Mouse (Mus musculus) embryonic facial prominence, embryonic 12.5 days (tissue): ENCODE results near the gene Specc1. TPM values are rescaled to one million over a fixed set of nuclear protein-coding genes. Genes with fewer than 3 reads are reported as not detected.
A peak's percentile ranks its signal among the peaks of the same experiment; 100 is the strongest.

Experiments used
- ATAC-seq: fragments of 200-750 bp; cut with Nextera tagmentation; 2 replicates; pipeline ENCODE4 v1.8.0; 2017; ENCODE audit not compliant: insufficient number of reproducible peaks, insufficient read depth, low FRiP score, low TSS enrichment
- H3K27ac ChIP-seq: fragments of 300-500 bp; sonication (generic); 2 replicates; pipeline ENCODE4 v1.5.1; 2016; ENCODE audit warnings: mild to moderate bottlenecking
- H3K27me3 ChIP-seq: fragments of 300-500 bp; sonication (generic); 2 replicates; pipeline ENCODE4 v1.6.1; 2016; ENCODE audit warnings: mild to moderate bottlenecking, moderate library complexity
- H3K36me3 ChIP-seq: fragments of 300-500 bp; sonication (generic); 2 replicates; pipeline ENCODE4 v1.6.1; 2016; ENCODE audit warnings: mild to moderate bottlenecking
- H3K4me1 ChIP-seq: fragments of 300-500 bp; sonication (generic); 2 replicates; pipeline ENCODE4 v1.6.1; 2016
- H3K4me2 ChIP-seq: fragments of 300-500 bp; sonication (generic); replicated peaks from 2 replicates; pipeline ENCODE4 v1.6.1; 2016; ENCODE audit warnings: mild to moderate bottlenecking, moderate library complexity
- H3K4me3 ChIP-seq: fragments of 300-500 bp; sonication (generic); 2 replicates; pipeline ENCODE4 v1.5.1; 2016; ENCODE audit warnings: mild to moderate bottlenecking
- H3K9ac ChIP-seq: fragments of 300-500 bp; sonication (generic); 2 replicates; pipeline ENCODE4 v1.6.1; 2016; ENCODE audit warnings: mild to moderate bottlenecking, moderate library complexity
- H3K9me3 ChIP-seq: fragments of 300-500 bp; sonication (generic); 2 replicates; pipeline ENCODE4 v1.6.1; 2016; ENCODE audit warnings: mild to moderate bottlenecking, moderate library complexity
- WGBS: fragments of 180-500 bp; shearing (Covaris S2); methylation state at CpG from one replicate; pipeline ENCODE4 v1.1.7; 2016; 5-methylcytosine and 5-hydroxymethylcytosine counted together
- polyA plus RNA-seq: library from polyadenylated mRNA; unstranded; fragments of >200 nt; fragmentation: Nextera tagmentation; extraction: Ambion mirVana; gene quantifications from 2 replicates; pipeline ENCODE4 v1.2.1, GENCODE M21; 2016

The Specc1 gene
- polyA plus RNA-seq, 1 experiment from 2014 or later: 16.8 TPM

- ATAC-seq: no peak
- Histone ChIP-seq H3K4me2 (no peak overlapping the region), H3K27ac (no peak overlapping the region), H3K4me1 (peaks cover 19% of the 10 kb centered on the region), H3K4me3 (no peak overlapping the region), H3K9me3 (no peaks in the 10 kb centered on the region), H3K36me3 (no peaks in the 10 kb centered on the region), H3K27me3 (no peaks in the 10 kb centered on the region), H3K9ac (no peak overlapping the region)
- WGBS: 76% methylated on average over 4 of the region's 4 CpGs
These were observed 45.4 kb downstream of the Specc1 start for GRCm38 (mm10) chr11:62001977-62002376.

- WGBS: 47% methylated on average over 6 of the region's 6 CpGs
- Histone ChIP-seq H3K9ac (no peak overlapping the region), H3K4me3 (no peak overlapping the region), H3K36me3 (no peaks in the 10 kb centered on the region), H3K9me3 (no peaks in the 10 kb centered on the region), H3K27ac (peak overlapping the region; percentile 73), H3K4me2 (no peak overlapping the region), H3K4me1 (peaks cover 19% of the 10 kb centered on the region), H3K27me3 (no peaks in the 10 kb centered on the region)
- no peak for ATAC-seq
These were observed 48.3 kb downstream of the Specc1 start for GRCm38 (mm10) chr11:62004881-62005240.

- peaks cover 19% of the 10 kb centered on the region for H3K4me1 ChIP-seq
- H3K27me3 ChIP-seq: no peaks in the 10 kb centered on the region
- H3K4me2 ChIP-seq: peak overlapping the region; percentile 22; the same call in 1 of the 2 replicates
- H3K36me3 ChIP-seq: no peaks in the 10 kb centered on the region
- no peak overlapping the region for H3K9ac ChIP-seq
- no peak for ATAC-seq
- H3K9me3 ChIP-seq: no peaks in the 10 kb centered on the region
- H3K4me3 ChIP-seq: no peak overlapping the region
- H3K27ac ChIP-seq: peak overlapping the region; percentile 73
- WGBS: 42% methylated on average over 14 of the region's 14 CpGs
These were observed 48.8 kb downstream of the Specc1 start for GRCm38 (mm10) chr11:62005241-62005910.

GRCm38 (mm10) chr11:62005911-62006260, 49.3 kb downstream of the Specc1 start:
- WGBS: 70% methylated on average over 5 of the region's 5 CpGs
- Histone ChIP-seq H3K27ac (0 out of 2 replicates have a peak overlapping the region, but pooled peaks have one; percentile 73), H3K36me3 (no peaks in the 10 kb centered on the region), H3K27me3 (no peaks in the 10 kb centered on the region), H3K4me3 (no peak overlapping the region), H3K4me2 (no peak overlapping the region), H3K4me1 (peaks cover 19% of the 10 kb centered on the region), H3K9me3 (no peaks in the 10 kb centered on the region), H3K9ac (no peak overlapping the region)
- ATAC-seq: no peak

- no peak for ATAC-seq
- Histone ChIP-seq H3K27ac (no peak overlapping the region), H3K9ac (no peak overlapping the region), H3K4me1 (peaks cover 19% of the 10 kb centered on the region), H3K4me2 (no peak overlapping the region), H3K36me3 (no peaks in the 10 kb centered on the region), H3K9me3 (no peaks in the 10 kb centered on the region), H3K4me3 (no peak overlapping the region), H3K27me3 (no peaks in the 10 kb centered on the region)
- WGBS: 49% methylated on average over 5 of the region's 5 CpGs
These were observed 50.1 kb downstream of the Specc1 start for GRCm38 (mm10) chr11:62006680-62007079.

- 49% methylated on average over 9 of the region's 9 CpGs for WGBS
- ATAC-seq: no peak
- Histone ChIP-seq H3K9ac (no peak overlapping the region), H3K4me2 (no peak overlapping the region), H3K36me3 (no peaks in the 10 kb centered on the region), H3K27ac (no peak overlapping the region), H3K9me3 (no peaks in the 10 kb centered on the region), H3K27me3 (no peaks in the 10 kb centered on the region; the same call in 1 of the 2 replicates), H3K4me3 (no peak overlapping the region), H3K4me1 (peaks cover 19% of the 10 kb centered on the region)
These were observed 51.4 kb downstream of the Specc1 start for GRCm38 (mm10) chr11:62007984-62008383.

GRCm38 (mm10) chr11:62010625-62011231, 54.2 kb downstream of the Specc1 start:
- no peak overlapping the region for H3K4me3 ChIP-seq
- no peak for ATAC-seq
- WGBS: 71% methylated on average over 16 of the region's 16 CpGs
- peaks cover 3% of the 10 kb centered on the region for H3K4me1 ChIP-seq
- H3K27ac ChIP-seq: no peak overlapping the region
- peaks cover 3% of the 10 kb centered on the region; the same call in 1 of the 2 replicates for H3K27me3 ChIP-seq
- H3K4me2 ChIP-seq: no peak overlapping the region
- no peak overlapping the region for H3K9ac ChIP-seq
- H3K36me3 ChIP-seq: no peaks in the 10 kb centered on the region
- no peaks in the 10 kb centered on the region for H3K9me3 ChIP-seq

- Histone ChIP-seq H3K27ac (no peak overlapping the region), H3K4me2 (no peak overlapping the region), H3K36me3 (no peaks in the 10 kb centered on the region), H3K27me3 (peaks cover 3% of the 10 kb centered on the region; the same call in 1 of the 2 replicates), H3K4me1 (no peaks in the 10 kb centered on the region), H3K9ac (no peak overlapping the region), H3K4me3 (no peak overlapping the region), H3K9me3 (no peaks in the 10 kb centered on the region)
- ATAC-seq: no peak
- 87% methylated on average over 6 of the region's 6 CpGs for WGBS
These were observed 55.5 kb downstream of the Specc1 start for GRCm38 (mm10) chr11:62012039-62012438.

- Histone ChIP-seq H3K4me3 (no peak overlapping the region), H3K36me3 (no peaks in the 10 kb centered on the region), H3K9me3 (no peaks in the 10 kb centered on the region), H3K27me3 (peaks cover 3% of the 10 kb centered on the region; the same call in 1 of the 2 replicates), H3K4me1 (no peaks in the 10 kb centered on the region), H3K4me2 (no peak overlapping the region), H3K9ac (no peak overlapping the region), H3K27ac (no peak overlapping the region)
- WGBS: 80% methylated on average over 3 of the region's 3 CpGs
- ATAC-seq: no peak
These were observed 56.9 kb downstream of the Specc1 start for GRCm38 (mm10) chr11:62013449-62013848.

GRCm38 (mm10) chr11:62015071-62015654, 58.6 kb downstream of the Specc1 start:
- H3K27ac ChIP-seq: no peak overlapping the region
- peaks cover 3% of the 10 kb centered on the region; the same call in 1 of the 2 replicates for H3K27me3 ChIP-seq
- no peak overlapping the region for H3K4me2 ChIP-seq
- H3K4me3 ChIP-seq: no peak overlapping the region
- no peaks in the 10 kb centered on the region for H3K4me1 ChIP-seq
- ATAC-seq: no peak
- no peak overlapping the region for H3K9ac ChIP-seq
- WGBS: 47% methylated on average over 13 of the region's 13 CpGs
- H3K36me3 ChIP-seq: no peaks in the 10 kb centered on the region
- H3K9me3 ChIP-seq: no peaks in the 10 kb centered on the region

GRCm38 (mm10) chr11:62016985-62017384, 60.4 kb downstream of the Specc1 start:
- Histone ChIP-seq H3K27me3 (peaks cover 3% of the 10 kb centered on the region; the same call in 1 of the 2 replicates), H3K4me1 (no peaks in the 10 kb centered on the region), H3K27ac (no peak overlapping the region), H3K36me3 (no peaks in the 10 kb centered on the region), H3K9me3 (no peaks in the 10 kb centered on the region), H3K4me3 (no peak overlapping the region), H3K9ac (no peak overlapping the region), H3K4me2 (no peak overlapping the region)
- no peak for ATAC-seq
- WGBS: 66% methylated on average over 2 of the region's 2 CpGs
